Mouse (Mus musculus): ENCODE results near the gene Coa3. TPM values are rescaled to one million over a fixed set of nuclear protein-coding genes. Genes with fewer than 3 reads are reported as not detected.

The Coa3 gene
- polyA plus RNA-seq, 1 experiment = 245 TPM

DNA sequence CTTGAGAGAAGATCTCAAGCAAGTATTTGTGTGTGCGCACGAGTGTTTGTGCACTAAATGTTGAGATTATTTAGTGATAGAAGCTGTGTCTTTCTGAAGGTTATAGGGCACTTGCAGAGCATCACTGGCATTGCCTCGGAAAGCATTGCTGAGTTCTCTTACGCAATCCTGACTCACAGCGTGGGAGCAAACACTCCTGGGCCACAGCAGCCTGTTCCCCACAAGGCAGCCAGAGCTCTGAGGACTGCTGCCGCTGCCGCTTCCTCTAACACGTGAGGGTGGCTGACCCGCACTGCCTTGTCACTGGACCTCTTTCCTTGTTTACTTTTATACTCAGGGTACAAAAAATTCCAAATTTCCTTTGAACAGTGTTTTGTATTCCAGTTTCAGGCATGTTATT, 8.4 kb upstream of the Coa3 start:
- Histone ChIP-seq H3K27ac (ENCODE audit: control insufficient read depth, insufficient read depth, low read length) (no peak overlapping the region), H3K4me1 (replicated peaks; ENCODE audit: control insufficient read depth, insufficient read depth, low read length) (no peaks in the 10 kb centered on the region), H3K36me3 (ENCODE audit: control insufficient read depth, insufficient read depth, low read length) (peaks cover 52% of the 10 kb centered on the region), H3K27me3 (ENCODE audit: control insufficient read depth, insufficient read depth, low read length) (no peaks in the 10 kb centered on the region), H3K4me3 (ENCODE audit: control insufficient read depth, insufficient read depth, low read length) (no peak overlapping the region)
- 94% methylated on average over 9 of the region's 9 CpGs for WGBS
- no peak for TF ChIP-seq POLR2A (IDR thresholded peaks at IDR 0.05; ENCODE audit: control insufficient read depth, extremely low read depth, insufficient read depth, low read length, poor library complexity)
- TF ChIP-seq CTCF (IDR thresholded peaks at IDR 0.05; ENCODE audit: borderline replicate concordance, control insufficient read depth, extremely low read depth, insufficient read depth, low read length, poor library complexity) = no peak
- DNase-seq = no peak

DNA sequence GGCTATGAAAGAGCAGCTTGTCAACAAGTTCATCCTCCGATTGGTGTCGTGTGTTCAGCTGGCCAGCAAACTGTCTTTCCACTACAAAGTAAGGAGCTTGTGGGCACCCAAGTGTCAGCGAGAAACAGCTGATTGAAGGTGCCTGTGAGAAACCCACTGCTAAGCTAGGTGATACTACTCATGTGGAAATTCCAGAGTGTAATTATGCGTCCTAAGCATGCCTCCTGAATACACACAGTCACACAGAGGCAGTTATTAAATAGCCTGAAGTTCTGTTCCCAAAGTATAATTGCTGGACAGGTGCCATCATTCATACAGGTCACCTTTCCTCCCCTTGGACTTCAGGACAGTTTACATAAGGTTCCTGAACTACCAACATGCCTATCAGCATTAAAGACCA, 4.9 kb upstream of the Coa3 start:
- H3K4me3 ChIP-seq (ENCODE audit: control insufficient read depth, insufficient read depth, low read length) = no peak overlapping the region
- H3K36me3 ChIP-seq (ENCODE audit: control insufficient read depth, insufficient read depth, low read length) = peaks cover 20% of the 10 kb centered on the region
- no peak for DNase-seq
- H3K27me3 ChIP-seq (ENCODE audit: control insufficient read depth, insufficient read depth, low read length) = no peaks in the 10 kb centered on the region
- H3K27ac ChIP-seq (ENCODE audit: control insufficient read depth, insufficient read depth, low read length) = no peak overlapping the region
- 89% methylated on average over 4 of the region's 4 CpGs for WGBS
- TF ChIP-seq POLR2A (IDR thresholded peaks at IDR 0.05; ENCODE audit: control insufficient read depth, extremely low read depth, insufficient read depth, low read length, poor library complexity) (no peak), CTCF (IDR thresholded peaks at IDR 0.05; ENCODE audit: borderline replicate concordance, control insufficient read depth, extremely low read depth, insufficient read depth, low read length, poor library complexity) (no peak)
- peaks cover 4% of the 10 kb centered on the region for H3K4me1 ChIP-seq (replicated peaks; ENCODE audit: control insufficient read depth, insufficient read depth, low read length)

DNA sequence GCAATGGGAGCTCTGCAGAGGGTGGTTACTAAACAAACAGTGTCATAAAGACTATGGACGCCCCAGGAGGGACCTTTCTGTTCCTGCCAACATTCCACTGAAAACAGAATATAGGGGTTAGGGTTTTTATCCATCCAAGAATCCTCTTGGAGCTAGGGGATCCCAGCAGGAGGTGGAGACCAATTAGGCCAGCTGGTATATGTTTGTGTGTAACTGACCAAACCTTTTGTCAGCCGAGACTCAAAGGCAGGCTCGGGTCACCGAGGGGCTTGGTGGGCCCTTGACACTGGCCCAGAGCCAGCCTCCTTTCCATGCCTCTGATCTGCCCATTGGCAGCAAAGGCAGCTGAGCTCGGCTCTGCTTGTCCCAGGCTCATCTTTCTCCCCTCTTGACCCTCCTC, 4.0 kb upstream of the Coa3 start:
- H3K4me3 ChIP-seq (ENCODE audit: control insufficient read depth, insufficient read depth, low read length) = no peak overlapping the region
- H3K27me3 ChIP-seq (ENCODE audit: control insufficient read depth, insufficient read depth, low read length) = no peaks in the 10 kb centered on the region
- no peak overlapping the region for H3K27ac ChIP-seq (ENCODE audit: control insufficient read depth, insufficient read depth, low read length)
- no peak for TF ChIP-seq POLR2A (IDR thresholded peaks at IDR 0.05; ENCODE audit: control insufficient read depth, extremely low read depth, insufficient read depth, low read length, poor library complexity)
- no peak for TF ChIP-seq CTCF (IDR thresholded peaks at IDR 0.05; ENCODE audit: borderline replicate concordance, control insufficient read depth, extremely low read depth, insufficient read depth, low read length, poor library complexity)
- WGBS = 89% methylated on average over 5 of the region's 5 CpGs
- H3K4me1 ChIP-seq (replicated peaks; ENCODE audit: control insufficient read depth, insufficient read depth, low read length) = peaks cover 8% of the 10 kb centered on the region
- H3K36me3 ChIP-seq (ENCODE audit: control insufficient read depth, insufficient read depth, low read length) = peaks cover 13% of the 10 kb centered on the region
- no peak for DNase-seq

DNA sequence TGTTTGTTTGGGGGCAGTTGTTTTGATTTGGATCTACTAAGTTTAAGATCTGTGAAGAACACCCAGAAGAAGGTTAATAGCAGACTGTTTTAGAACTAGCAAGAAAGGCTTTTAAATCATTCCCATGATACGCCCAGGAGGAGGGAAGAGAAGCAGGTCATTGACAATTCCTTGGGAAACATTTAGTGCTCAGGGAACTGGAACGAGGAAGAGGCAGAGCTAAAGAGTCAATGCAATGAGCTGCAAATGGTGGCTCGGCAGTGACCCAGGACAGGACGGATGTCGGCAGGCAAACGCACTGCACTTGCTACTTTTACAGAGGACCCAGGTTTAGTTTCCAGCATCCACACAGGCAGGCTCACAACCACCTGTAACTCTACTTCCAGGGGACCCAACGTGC, 1.9 kb upstream of the Coa3 start:
- 80% methylated on average over 7 of the region's 7 CpGs for WGBS
- Histone ChIP-seq H3K4me1 (replicated peaks; ENCODE audit: control insufficient read depth, insufficient read depth, low read length) (peaks cover 15% of the 10 kb centered on the region), H3K4me3 (ENCODE audit: control insufficient read depth, insufficient read depth, low read length) (no peak overlapping the region), H3K36me3 (ENCODE audit: control insufficient read depth, insufficient read depth, low read length) (0 out of 2 replicates have a peak, but pooled peaks cover 1% of the 10 kb centered on the region), H3K27ac (ENCODE audit: control insufficient read depth, insufficient read depth, low read length) (no peak overlapping the region), H3K27me3 (ENCODE audit: control insufficient read depth, insufficient read depth, low read length) (no peaks in the 10 kb centered on the region)
- no peak for DNase-seq
- TF ChIP-seq POLR2A (IDR thresholded peaks at IDR 0.05; ENCODE audit: control insufficient read depth, extremely low read depth, insufficient read depth, low read length, poor library complexity) (no peak), CTCF (IDR thresholded peaks at IDR 0.05; ENCODE audit: borderline replicate concordance, control insufficient read depth, extremely low read depth, insufficient read depth, low read length, poor library complexity) (no peak)

DNA sequence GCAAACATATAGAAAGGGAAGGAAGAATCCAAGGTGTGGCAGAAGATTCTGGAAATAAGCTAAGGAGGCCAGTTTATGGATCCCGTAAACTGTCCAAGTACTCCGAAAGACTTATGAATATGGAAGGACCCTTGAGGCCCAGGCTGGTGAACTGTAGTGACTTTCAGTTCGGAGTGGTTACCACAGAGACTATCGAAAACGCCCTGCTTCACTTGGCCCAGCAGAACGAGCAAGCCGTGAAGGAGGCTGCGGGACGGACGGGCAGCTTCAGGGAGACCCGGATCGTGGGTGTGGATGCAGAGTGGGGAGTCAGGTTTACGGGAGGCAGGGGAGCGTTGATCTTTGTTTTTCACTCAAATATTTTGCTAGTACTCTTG, 267 bp upstream of the Coa3 start:
- peak overlapping the region; percentile 33 for H3K4me3 ChIP-seq (ENCODE audit: control insufficient read depth, insufficient read depth, low read length)
- peaks cover 15% of the 10 kb centered on the region for H3K4me1 ChIP-seq (replicated peaks; ENCODE audit: control insufficient read depth, insufficient read depth, low read length)
- H3K27ac ChIP-seq (ENCODE audit: control insufficient read depth, insufficient read depth, low read length) = no peak overlapping the region
- 67% methylated on average over 14 of the region's 14 CpGs for WGBS
- no peaks in the 10 kb centered on the region for H3K27me3 ChIP-seq (ENCODE audit: control insufficient read depth, insufficient read depth, low read length)
- no peaks in the 10 kb centered on the region for H3K36me3 ChIP-seq (ENCODE audit: control insufficient read depth, insufficient read depth, low read length)
- no peak for DNase-seq
- TF ChIP-seq POLR2A (IDR thresholded peaks at IDR 0.05; ENCODE audit: control insufficient read depth, extremely low read depth, insufficient read depth, low read length, poor library complexity) (no peak), CTCF (IDR thresholded peaks at IDR 0.05; ENCODE audit: borderline replicate concordance, control insufficient read depth, extremely low read depth, insufficient read depth, low read length, poor library complexity) (no peak)

DNA sequence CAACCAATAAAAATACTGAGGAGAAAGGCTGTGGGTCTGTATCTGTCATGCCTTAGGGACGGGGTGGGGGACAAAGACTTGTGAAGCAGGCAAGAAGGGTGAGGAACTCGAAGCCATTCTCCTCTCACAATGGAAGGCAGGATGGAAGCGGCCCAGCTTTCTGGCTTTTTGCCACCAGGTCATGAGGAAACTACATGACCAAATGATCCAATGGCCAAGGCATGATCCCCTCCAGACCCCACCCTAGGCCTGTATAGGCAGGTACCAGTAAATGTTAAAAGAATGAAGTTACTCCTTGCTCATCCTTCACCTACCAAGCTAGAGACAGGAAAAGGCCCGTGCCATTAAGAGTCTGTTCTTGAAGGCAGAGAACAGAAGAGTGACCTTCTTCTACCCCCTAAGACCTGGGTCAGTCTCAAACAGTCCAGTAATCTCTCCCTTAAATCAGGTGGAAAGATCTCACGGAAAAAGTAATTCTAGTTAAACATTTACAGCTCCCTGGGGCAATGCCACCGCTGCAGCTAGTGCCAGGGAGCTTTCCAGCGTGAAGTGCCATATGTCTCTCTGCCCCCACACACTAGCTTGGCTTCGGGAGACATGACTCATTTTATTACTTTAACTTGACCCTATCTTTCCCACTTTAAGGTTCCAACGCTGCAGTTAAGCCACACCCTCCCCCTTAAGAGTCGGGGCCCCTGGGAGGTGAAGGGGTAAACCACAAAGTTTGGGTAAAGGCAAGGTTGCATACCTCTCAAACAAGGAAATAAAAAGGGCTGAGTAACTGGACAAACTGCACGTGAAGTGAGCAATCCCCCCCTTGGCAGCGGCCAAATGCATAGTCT, 1.3 kb downstream of the Coa3 start:
- Histone ChIP-seq H3K4me3 (ENCODE audit: control insufficient read depth, insufficient read depth, low read length) (peak overlapping the region; percentile 60), H3K27ac (ENCODE audit: control insufficient read depth, insufficient read depth, low read length) (no peak overlapping the region), H3K27me3 (ENCODE audit: control insufficient read depth, insufficient read depth, low read length) (no peaks in the 10 kb centered on the region), H3K4me1 (replicated peaks; ENCODE audit: control insufficient read depth, insufficient read depth, low read length) (peaks cover 15% of the 10 kb centered on the region), H3K36me3 (ENCODE audit: control insufficient read depth, insufficient read depth, low read length) (no peaks in the 10 kb centered on the region)
- no peak for TF ChIP-seq CTCF (IDR thresholded peaks at IDR 0.05; ENCODE audit: borderline replicate concordance, control insufficient read depth, extremely low read depth, insufficient read depth, low read length, poor library complexity)
- TF ChIP-seq POLR2A (IDR thresholded peaks at IDR 0.05; ENCODE audit: control insufficient read depth, extremely low read depth, insufficient read depth, low read length, poor library complexity) = no peak
- 57% methylated on average over 12 of the region's 12 CpGs for WGBS
- no peak for DNase-seq

Measured in thymus, adult 2 months (tissue).